Mouse (Mus musculus): ENCODE results near the gene Eefsec.

Gene Eefsec

GRCm38 (mm10) chr6:88210182-88210581 lies 236.2 kb downstream of the Eefsec start:
- no peak for DNase-seq (ENCODE audit: low spot score in 2 of 2)

GRCm38 (mm10) chr6:88209453-88209852 lies 236.9 kb downstream of the Eefsec start:
- DNase-seq (ENCODE audit: low spot score in 2 of 2) = no peak

GRCm38 (mm10) chr6:88208321-88208720 lies 238.0 kb downstream of the Eefsec start:
- no peak for DNase-seq (ENCODE audit: low spot score in 2 of 2)

GRCm38 (mm10) chr6:88207403-88208033 lies 238.8 kb downstream of the Eefsec start:
- no peak for DNase-seq (ENCODE audit: low spot score in 2 of 2)

All from heart, adult 9 months (tissue).